Mouse (Mus musculus) MEL (cell line): ENCODE measurements around the gene Gm20521. TPM values are rescaled to one million over a fixed set of nuclear protein-coding genes. Genes with fewer than 3 reads are reported as not detected.
"Not testable (repeated sequence)": the region's sequence is repeated elsewhere in the genome, so short reads cannot be mapped to it uniquely, and the experiment has no call there.

Source experiments
- DNase-seq: peaks from one replicate; pipeline ENCODE4 v3.0.0; 2011; ENCODE audit warnings: low read depth, low spot score
- H3K27ac ChIP-seq: 2 replicates; pipeline ENCODE4 v1.5.1; 2012; ENCODE audit warnings: low read depth, mild to moderate bottlenecking, control low read depth, low read length, moderate library complexity; ENCODE audit not compliant: control insufficient read depth
- H3K27me3 ChIP-seq, 2 experiments: fragments of 150-350 bp in 1 of 2; sonication (generic) in 1 of 2; 2 replicates each; pipeline ENCODE4 v1.6.1; 2012; ENCODE audit warnings: low read length in 2 of 2, mild to moderate bottlenecking in 2 of 2, improper control_type of control experiment in 1 of 2, moderate library complexity in 1 of 2; ENCODE audit not compliant: insufficient read depth in 2 of 2, control insufficient read depth in 1 of 2
- H3K36me3 ChIP-seq, 2 experiments: 2 replicates each; pipeline ENCODE4 v1.6.1; 2012 to 2014; ENCODE audit warnings: low read length in 2 of 2, improper control_type of control experiment in 1 of 2, inconsistent platforms in 1 of 2, mild to moderate bottlenecking in 1 of 2; ENCODE audit not compliant: insufficient read depth in 2 of 2, control insufficient read depth in 1 of 2
- H3K4me1 ChIP-seq, 2 experiments: fragments of 150-350 bp in 1 of 2; sonication (generic) in 1 of 2; 2 replicates each; pipeline ENCODE4 v1.6.1; 2012; ENCODE audit warnings: low read length in 2 of 2, improper control_type of control experiment in 1 of 2, mild to moderate bottlenecking in 1 of 2; ENCODE audit not compliant: insufficient read depth in 2 of 2, control insufficient read depth in 1 of 2
- H3K4me3 ChIP-seq, 2 experiments: fragments of 150-350 bp in 1 of 2; sonication (generic) in 1 of 2; 2 replicates each; pipeline ENCODE4 v1.5.1; 2012; ENCODE audit warnings: low read depth in 2 of 2, low read length in 2 of 2, mild to moderate bottlenecking in 2 of 2, moderate library complexity in 2 of 2, control low read depth in 1 of 2, improper control_type of control experiment in 1 of 2; ENCODE audit not compliant: control insufficient read depth in 1 of 2, insufficient read depth in 1 of 2
- H3K79me2 ChIP-seq: 2 replicates; pipeline ENCODE4 v1.6.1; 2012; ENCODE audit warnings: mild to moderate bottlenecking, low read length, moderate library complexity; ENCODE audit not compliant: control insufficient read depth, poor library complexity, insufficient read depth
- H3K9ac ChIP-seq: 2 replicates; pipeline ENCODE4 v1.6.1; 2012; ENCODE audit warnings: low read depth, mild to moderate bottlenecking, control low read depth, low read length, moderate library complexity; ENCODE audit not compliant: control insufficient read depth, poor library complexity, severe bottlenecking
- H3K9me3 ChIP-seq: fragments of 150-350 bp; sonication (generic); replicated peaks from 2 replicates; pipeline ENCODE4 v1.6.1; 2012; ENCODE audit warnings: mild to moderate bottlenecking, low read length, improper control_type of control experiment, moderate library complexity; ENCODE audit not compliant: insufficient read depth
- BHLHE40 ChIP-seq: IDR thresholded peaks from 2 replicates; pipeline ENCODE4 v1.6.1; 2012; ENCODE audit warnings: low read depth, mild to moderate bottlenecking, inconsistent platforms, low read length, improper control_type of control experiment, borderline replicate concordance
- CHD1 ChIP-seq: IDR thresholded peaks from 2 replicates; pipeline ENCODE4 v1.6.1; 2012; ENCODE audit warnings: low read depth, mild to moderate bottlenecking, inconsistent platforms, low read length, improper control_type of control experiment
- CHD2 ChIP-seq: IDR thresholded peaks from 2 replicates; pipeline ENCODE4 v1.6.1; 2011; ENCODE audit warnings: low read length, improper control_type of control experiment
- CTCF ChIP-seq, 3 experiments: IDR thresholded peaks in 2 of 3; conservative IDR thresholded peaks in 1 of 3; 2 replicates each; pipeline ENCODE4 v1.5.1; 2011 to 2012; ENCODE audit warnings: low read length in 3 of 3, low read depth in 2 of 3, mild to moderate bottlenecking in 2 of 3, improper control_type of control experiment in 1 of 3, inconsistent platforms in 1 of 3, mixed read lengths in 1 of 3, moderate library complexity in 1 of 3; ENCODE audit not compliant: control insufficient read depth in 1 of 3, insufficient read depth in 1 of 3, poor library complexity in 1 of 3, severe bottlenecking in 1 of 3
- EP300 ChIP-seq, 2 experiments: IDR thresholded peaks; 2 replicates each; pipeline ENCODE4 v1.6.1; 2011; ENCODE audit warnings: improper control_type of control experiment in 2 of 2, low read length in 2 of 2, low read depth in 1 of 2, mild to moderate bottlenecking in 1 of 2
- ETS1 ChIP-seq: IDR thresholded peaks from 2 replicates; pipeline ENCODE4 v1.6.1; 2012; ENCODE audit warnings: low read depth, mild to moderate bottlenecking, inconsistent platforms, low read length, improper control_type of control experiment, moderate library complexity
- GATA1 ChIP-seq: IDR thresholded peaks from 2 replicates; pipeline ENCODE4 v1.6.1; 2011; ENCODE audit warnings: low read depth, low read length, improper control_type of control experiment
- KAT2A ChIP-seq: conservative IDR thresholded peaks from 2 replicates; pipeline ENCODE4 v1.6.1; 2012; ENCODE audit warnings: low read depth, low read length, improper control_type of control experiment, inconsistent platforms
- MAX ChIP-seq: IDR thresholded peaks from 2 replicates; pipeline ENCODE4 v1.6.1; 2011; ENCODE audit warnings: low read length, improper control_type of control experiment
- MEF2A ChIP-seq: IDR thresholded peaks from 2 replicates; pipeline ENCODE4 v1.6.1; 2014; ENCODE audit warnings: low read depth, mild to moderate bottlenecking, inconsistent platforms, low read length, improper control_type of control experiment; ENCODE audit not compliant: poor library complexity, insufficient replicate concordance, severe bottlenecking; ENCODE audit errors: extremely low read depth
- POLR2A ChIP-seq, 2 experiments: IDR thresholded peaks; 2 replicates each; pipeline ENCODE4 v1.6.1; 2011 to 2012; ENCODE audit warnings: low read length in 2 of 2, mild to moderate bottlenecking in 2 of 2, control low read depth in 1 of 2, improper control_type of control experiment in 1 of 2, low read depth in 1 of 2, moderate library complexity in 1 of 2; ENCODE audit not compliant: control insufficient read depth in 1 of 2, insufficient read depth in 1 of 2, poor library complexity in 1 of 2
- RAD21 ChIP-seq: IDR thresholded peaks from 2 replicates; pipeline ENCODE4 v1.6.1; 2011; ENCODE audit warnings: mild to moderate bottlenecking, low read depth, low read length, improper control_type of control experiment
- TBP ChIP-seq: IDR thresholded peaks from 2 replicates; pipeline ENCODE4 v1.8.0; 2011; ENCODE audit warnings: low read depth, low read length, improper control_type of control experiment
- USF1 ChIP-seq: IDR thresholded peaks from 2 replicates; pipeline ENCODE4 v1.6.1; 2014; ENCODE audit warnings: low read depth, mild to moderate bottlenecking, inconsistent platforms, low read length, improper control_type of control experiment, moderate library complexity
- ZC3H11A ChIP-seq: IDR thresholded peaks from 2 replicates; pipeline ENCODE4 v1.6.1; 2012; ENCODE audit warnings: low read depth, mild to moderate bottlenecking, inconsistent platforms, low read length, improper control_type of control experiment
- polyA plus RNA-seq, 2 experiments: library from polyadenylated mRNA; stranded (reverse) in 1 of 2; unstranded in 1 of 2; fragments of >175 nt in 1 of 2; fragments of >200 nt in 1 of 2; gene quantifications; 2 replicates each; pipeline versions ENCODE4 v1.2.1 to v1.2.4; 2012; ENCODE audit warnings: low replicate concordance in 2 of 2, low read depth in 1 of 2; ENCODE audit not compliant: insufficient read length in 2 of 2, insufficient read depth in 1 of 2, missing spikeins in 1 of 2
- total RNA-seq: library from RNA; depleted of rRNA; stranded (reverse); fragments of 300-350 nt; gene quantifications from 2 replicates; pipeline ENCODE4 v1.2.3, GENCODE M21; 2012

The Gm20521 gene
- total and polyA plus RNA-seq, 3 experiments: 0.58 to 3.4 TPM; not detected in 1

- TF ChIP-seq CHD2 (no peak), POLR2A (IDR thresholded peaks at IDR 0.05; ENCODE audit: control insufficient read depth in 1 of 2, insufficient read depth in 1 of 2, low read depth in 1 of 2, low read length in 2 of 2, poor library complexity in 1 of 2) (no peak), MAX (no peak), TBP (no peak)
- TF ChIP-seq, all 39 proteins: peak for 0
Observed at GRCm38 (mm10) chr14:54942479-54942878, 59.2 kb downstream of the Gm20521 start (continued).

- H3K79me2 ChIP-seq: no peaks in the 10 kb centered on the region
- H3K27me3 ChIP-seq: no peaks in the 10 kb centered on the region; a peak in 2 of 4 replicates
- H3K9me3 ChIP-seq: no peaks in the 10 kb centered on the region
- DNase-seq: no peak
- no peak overlapping the region for H3K27ac ChIP-seq
- H3K9ac ChIP-seq: no peak overlapping the region
- H3K4me1 ChIP-seq: no peaks in the 10 kb centered on the region
- no peaks in the 10 kb centered on the region for H3K36me3 ChIP-seq
- no peak overlapping the region for H3K4me3 ChIP-seq
- TF ChIP-seq RAD21 (no peak), BHLHE40 (no peak), EP300 (IDR thresholded peaks at IDR 0.05; ENCODE audit: low read depth in 1 of 2, low read length in 2 of 2) (no peak), ETS1 (no peak), USF1 (no peak), CTCF (IDR thresholded peaks at IDR 0.05 in 2 of 3, conservative IDR thresholded peaks at IDR 0.05 in 1 of 3; ENCODE audit: control insufficient read depth in 1 of 3, insufficient read depth in 1 of 3, low read depth in 2 of 3, low read length in 3 of 3, poor library complexity in 1 of 3, severe bottlenecking in 1 of 3) (no peak)
Observed at GRCm38 (mm10) chr14:54943971-54944370, 60.7 kb downstream of the Gm20521 start.

DNA sequence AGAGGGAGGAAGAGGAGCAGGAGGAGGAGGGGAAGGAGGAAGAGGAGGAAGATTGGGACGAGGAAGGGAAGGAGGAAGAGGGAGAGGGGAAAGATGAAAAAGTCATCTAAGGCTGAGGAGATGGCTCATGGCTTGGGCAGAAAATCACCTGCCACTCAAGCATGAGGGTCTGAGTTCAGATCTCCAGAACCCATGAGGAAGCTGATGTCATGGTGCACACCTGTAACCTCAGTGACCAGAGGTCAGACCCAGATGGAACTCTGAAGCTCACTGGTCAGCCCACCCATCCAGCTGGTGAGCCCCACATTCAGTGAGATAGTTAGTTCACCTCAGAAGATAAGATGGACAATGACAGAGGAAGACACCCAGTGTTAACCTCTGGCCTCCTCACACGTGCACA lies 61.7 kb downstream of the Gm20521 start:
- H3K27me3 ChIP-seq: no peaks in the 10 kb centered on the region; a peak in 2 of 4 replicates
- TF ChIP-seq KAT2A: no peak
- TF ChIP-seq EP300 (IDR thresholded peaks at IDR 0.05; ENCODE audit: low read depth in 1 of 2, low read length in 2 of 2): no peak
- no peak overlapping the region for H3K27ac ChIP-seq
- H3K9ac ChIP-seq: no peak overlapping the region
- H3K79me2 ChIP-seq: no peaks in the 10 kb centered on the region
- DNase-seq: no peak
- no peak overlapping the region for H3K4me3 ChIP-seq
- H3K4me1 ChIP-seq: no peaks in the 10 kb centered on the region
- H3K36me3 ChIP-seq: no peaks in the 10 kb centered on the region
- H3K9me3 ChIP-seq: no peaks in the 10 kb centered on the region

GRCm38 (mm10) chr14:54945975-54946704 lies 62.9 kb downstream of the Gm20521 start:
- TF ChIP-seq ZC3H11A: no peak
- no peak for TF ChIP-seq MEF2A
- TF ChIP-seq CHD1: no peak
- TF ChIP-seq GATA1: no peak
- H3K79me2 ChIP-seq: no peaks in the 10 kb centered on the region

GRCm38 (mm10) chr14:54947008-54947407 lies 63.8 kb downstream of the Gm20521 start:
- DNase-seq, H3K27ac ChIP-seq, H3K9me3 ChIP-seq, H3K4me1 ChIP-seq, H3K4me3 ChIP-seq, H3K9ac ChIP-seq, H3K79me2 ChIP-seq, H3K36me3 ChIP-seq, H3K27me3 ChIP-seq: not testable (repeated sequence)

More at GRCm38 (mm10) chr14:54945975-54946704, 62.9 kb downstream of the Gm20521 start:
- Histone ChIP-seq H3K9ac (no peak overlapping the region), H3K4me1 (no peaks in the 10 kb centered on the region), H3K27me3 (no peaks in the 10 kb centered on the region; a peak in 3 of 4 replicates), H3K36me3 (no peaks in the 10 kb centered on the region), H3K27ac (no peak overlapping the region), H3K9me3 (no peaks in the 10 kb centered on the region), H3K4me3 (no peak overlapping the region)
- DNase-seq: no peak
